Mouse (Mus musculus) lung, postnatal 0 days (tissue): ENCODE data around the gene Cmip.

ENCODE experiments used
- CTCF ChIP-seq: IDR thresholded peaks from 2 replicates; pipeline ENCODE4 v1.5.1; 2016; ENCODE audit warnings: antibody characterized with exemption, mild to moderate bottlenecking
- EP300 ChIP-seq: IDR thresholded peaks from 2 replicates; pipeline ENCODE4 v1.6.1; 2016; ENCODE audit warnings: antibody characterized with exemption, mild to moderate bottlenecking, control low read depth

GRCm38 (mm10) chr8:117251086-117251681 is 5.7 kb upstream of the Cmip start:
- no peak for TF ChIP-seq CTCF
- no peak for TF ChIP-seq EP300
